Mouse (Mus musculus) liver, postnatal 0 days (tissue): ENCODE measurements at regions not wholly inside any gene's neighbourhood (a gene's known extent, or its start where the extent isn't known, plus 50 kb on each side); places are given as distances from the start of the nearest gene placed in this dataset.

Source experiments
- ATAC-seq: fragments of 200-750 bp; cut with Nextera tagmentation; 2 replicates; pipeline ENCODE4 v1.8.0; 2017; ENCODE audit warnings: mild to moderate bottlenecking, moderate library complexity
- DNase-seq: peaks from one replicate; pipeline ENCODE4 v3.0.0-alpha.2; 2016
- H3K27ac ChIP-seq: fragments of 300-500 bp; sonication (generic); 2 replicates; pipeline ENCODE4 v1.5.1; 2014; ENCODE audit warnings: antibody characterized with exemption, moderate library complexity, mild to moderate bottlenecking, low read depth
- H3K27me3 ChIP-seq: fragments of 300-500 bp; sonication (generic); 2 replicates; pipeline ENCODE4 v1.6.1; 2014; ENCODE audit warnings: low read length, control low read depth, mixed read lengths; ENCODE audit not compliant: insufficient read depth
- H3K36me3 ChIP-seq: fragments of 300-500 bp; sonication (generic); replicated peaks from 2 replicates; pipeline ENCODE4 v1.6.1; 2014; ENCODE audit warnings: mild to moderate bottlenecking, control low read depth, low read length, moderate library complexity, mixed read lengths; ENCODE audit not compliant: insufficient read depth
- H3K4me1 ChIP-seq: fragments of 300-500 bp; sonication (generic); 2 replicates; pipeline ENCODE4 v1.6.1; 2014; ENCODE audit warnings: antibody characterized with exemption, mild to moderate bottlenecking, control low read depth; ENCODE audit not compliant: insufficient read depth
- H3K4me2 ChIP-seq: fragments of 300-500 bp; sonication (generic); 2 replicates; pipeline ENCODE4 v1.6.1; 2014; ENCODE audit warnings: low read depth, mild to moderate bottlenecking, low read length, moderate library complexity, mixed read lengths
- H3K4me3 ChIP-seq: fragments of 300-500 bp; sonication (generic); 2 replicates; pipeline ENCODE4 v1.5.1; 2014; ENCODE audit warnings: low read depth, low read length
- H3K9ac ChIP-seq: fragments of 300-500 bp; sonication (generic); replicated peaks from 2 replicates; pipeline ENCODE4 v1.6.1; 2014; ENCODE audit warnings: mild to moderate bottlenecking, moderate library complexity
- H3K9me3 ChIP-seq: fragments of 300-500 bp; sonication (generic); 2 replicates; pipeline ENCODE4 v1.6.1; 2016; ENCODE audit warnings: mild to moderate bottlenecking, control low read depth, low read length, mixed read lengths
- CTCF ChIP-seq: sonication (generic); IDR thresholded peaks from 2 replicates; pipeline ENCODE4 v1.5.1; 2016; ENCODE audit warnings: antibody characterized with exemption, low read depth
- EP300 ChIP-seq: IDR thresholded peaks from 2 replicates; pipeline ENCODE4 v1.6.1; 2016; ENCODE audit warnings: antibody characterized with exemption, low read depth, mild to moderate bottlenecking
- WGBS: fragments of 180-500 bp; shearing (Covaris S2); extraction: QIAGEN DNeasy Blood & Tissue Kit; methylation state at CpG from one replicate; pipeline ENCODE4 v1.1.7; 2014; ENCODE audit not compliant: insufficient replicate concordance; 5-methylcytosine and 5-hydroxymethylcytosine counted together

DNA sequence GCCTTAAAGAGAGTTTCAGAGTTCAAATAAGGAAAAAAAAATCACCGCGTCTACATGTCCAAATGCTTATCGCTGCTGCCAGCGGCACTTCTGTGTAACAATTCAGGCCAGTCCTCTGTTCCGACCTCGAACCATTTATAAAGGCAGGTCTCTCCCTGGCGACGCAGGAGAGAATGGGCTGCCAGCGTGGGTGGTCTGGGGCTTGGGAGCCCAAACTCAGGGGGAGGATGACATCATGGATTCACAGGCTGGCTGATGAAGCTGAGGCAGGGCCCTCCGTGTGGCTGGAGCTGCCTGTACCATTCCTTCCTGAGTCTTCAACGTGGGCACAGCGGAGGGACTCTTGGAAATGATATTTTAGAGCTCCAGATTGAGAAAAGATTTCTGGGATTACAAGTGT is 92.2 kb downstream of the Gas1 start:
- Histone ChIP-seq H3K4me3 (no peak overlapping the region), H3K4me1 (no peaks in the 10 kb centered on the region; the same call in 1 of the 2 replicates), H3K27ac (no peak overlapping the region), H3K27me3 (no peaks in the 10 kb centered on the region), H3K36me3 (no peaks in the 10 kb centered on the region), H3K4me2 (no peak overlapping the region), H3K9me3 (no peaks in the 10 kb centered on the region), H3K9ac (no peak overlapping the region)
- no peak for DNase-seq
- TF ChIP-seq CTCF (no peak), EP300 (no peak)
- ATAC-seq = no peak
- WGBS = 65% methylated on average over 12 of the region's 12 CpGs

DNA sequence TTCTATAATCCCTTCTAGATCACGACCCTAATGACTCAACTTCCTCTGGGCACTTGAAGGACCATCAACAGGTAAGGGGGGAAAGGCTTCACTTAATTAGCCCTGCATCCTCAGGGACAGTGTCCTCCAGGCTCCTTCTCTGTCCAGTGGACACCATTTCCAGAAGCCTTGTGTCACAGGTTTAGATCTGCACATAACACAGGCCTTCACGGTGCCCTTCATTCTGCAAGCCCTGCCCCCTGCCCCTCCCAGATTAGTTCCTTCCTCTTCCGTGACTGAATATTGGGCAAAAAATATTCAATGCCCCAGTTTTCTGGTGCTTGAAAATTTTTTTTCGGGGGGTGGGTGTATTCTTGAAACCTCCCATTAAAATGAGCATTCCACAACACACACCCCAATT is 92.9 kb downstream of the Gas1 start:
- Histone ChIP-seq H3K4me2 (no peak overlapping the region), H3K9me3 (no peaks in the 10 kb centered on the region), H3K36me3 (no peaks in the 10 kb centered on the region), H3K9ac (no peak overlapping the region), H3K27ac (no peak overlapping the region), H3K27me3 (no peaks in the 10 kb centered on the region), H3K4me3 (no peak overlapping the region), H3K4me1 (no peaks in the 10 kb centered on the region; the same call in 1 of the 2 replicates)
- DNase-seq (no peak), ATAC-seq (no peak)
- 47% methylated on average over 4 of the region's 4 CpGs for WGBS
- TF ChIP-seq EP300 (no peak), CTCF (no peak)

DNA sequence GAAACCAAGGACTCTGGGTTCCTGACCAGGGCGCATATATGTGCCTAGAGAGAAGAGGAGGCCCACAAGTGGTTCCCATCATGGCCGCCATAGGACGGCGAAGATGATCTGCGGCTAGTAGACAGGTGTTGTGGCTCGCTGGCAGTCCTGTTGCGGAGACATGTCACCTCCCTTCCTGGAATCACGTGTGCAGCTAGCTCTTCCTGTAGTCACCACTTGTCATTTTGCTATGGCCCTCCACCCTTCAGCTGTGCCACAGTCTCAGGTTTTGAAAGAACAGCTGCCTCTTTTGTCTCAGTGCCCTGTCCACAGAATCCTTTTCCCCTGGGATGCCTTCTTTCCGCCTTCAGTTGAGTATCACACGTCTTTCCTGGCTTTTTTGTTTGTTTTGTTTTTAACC is 97.1 kb downstream of the Gas1 start:
- Histone ChIP-seq H3K27ac (no peak overlapping the region), H3K36me3 (no peaks in the 10 kb centered on the region), H3K27me3 (no peaks in the 10 kb centered on the region), H3K9ac (no peak overlapping the region), H3K4me2 (no peak overlapping the region), H3K9me3 (no peaks in the 10 kb centered on the region), H3K4me3 (no peak overlapping the region), H3K4me1 (no peaks in the 10 kb centered on the region; the same call in 1 of the 2 replicates)
- no peak for DNase-seq
- 78% methylated on average over 10 of the region's 10 CpGs for WGBS
- TF ChIP-seq EP300 (no peak), CTCF (no peak)
- ATAC-seq = no peak

DNA sequence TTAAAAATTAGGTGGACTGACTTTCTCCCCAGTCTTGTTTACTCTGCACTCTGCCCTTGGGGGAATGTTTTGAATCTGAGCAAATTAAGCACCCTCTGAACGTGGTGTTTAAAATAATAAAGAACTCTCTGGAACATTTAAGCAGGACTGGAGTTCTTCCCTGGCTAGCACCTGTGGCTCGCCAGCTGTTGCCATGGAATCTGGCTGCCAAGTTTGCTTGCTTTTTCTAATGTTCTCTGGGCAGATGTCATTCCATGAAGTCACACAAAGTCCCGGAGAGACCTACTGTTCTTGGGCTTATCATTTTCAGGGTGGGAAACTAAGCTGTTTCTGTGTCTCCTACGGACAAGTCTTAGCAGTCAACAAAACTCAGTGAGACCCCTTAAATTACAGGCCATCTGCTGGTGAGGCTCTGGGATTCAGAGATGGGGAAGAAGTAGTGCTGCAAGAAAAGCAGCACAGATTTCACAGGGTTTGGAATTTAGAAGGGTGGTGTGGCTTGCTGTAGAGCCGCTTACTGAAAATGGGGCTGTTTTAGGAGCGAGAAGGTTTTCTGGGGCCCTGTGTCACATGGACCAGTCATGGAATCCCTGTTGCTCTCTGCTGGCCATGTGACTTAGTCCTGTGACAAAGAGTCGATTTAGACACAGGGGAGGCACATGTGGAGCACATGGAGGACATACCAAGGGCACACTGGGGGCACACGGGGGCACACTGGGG is 98.7 kb downstream of the Gas1 start:
- Histone ChIP-seq H3K4me1 (no peaks in the 10 kb centered on the region), H3K4me2 (no peak overlapping the region), H3K9me3 (no peaks in the 10 kb centered on the region), H3K27me3 (no peaks in the 10 kb centered on the region), H3K36me3 (no peaks in the 10 kb centered on the region), H3K4me3 (no peak overlapping the region), H3K27ac (no peak overlapping the region), H3K9ac (no peak overlapping the region)
- DNase-seq = no peak
- TF ChIP-seq EP300 (no peak), CTCF (no peak)
- 71% methylated on average over 8 of the region's 8 CpGs for WGBS
- ATAC-seq = no peak

DNA sequence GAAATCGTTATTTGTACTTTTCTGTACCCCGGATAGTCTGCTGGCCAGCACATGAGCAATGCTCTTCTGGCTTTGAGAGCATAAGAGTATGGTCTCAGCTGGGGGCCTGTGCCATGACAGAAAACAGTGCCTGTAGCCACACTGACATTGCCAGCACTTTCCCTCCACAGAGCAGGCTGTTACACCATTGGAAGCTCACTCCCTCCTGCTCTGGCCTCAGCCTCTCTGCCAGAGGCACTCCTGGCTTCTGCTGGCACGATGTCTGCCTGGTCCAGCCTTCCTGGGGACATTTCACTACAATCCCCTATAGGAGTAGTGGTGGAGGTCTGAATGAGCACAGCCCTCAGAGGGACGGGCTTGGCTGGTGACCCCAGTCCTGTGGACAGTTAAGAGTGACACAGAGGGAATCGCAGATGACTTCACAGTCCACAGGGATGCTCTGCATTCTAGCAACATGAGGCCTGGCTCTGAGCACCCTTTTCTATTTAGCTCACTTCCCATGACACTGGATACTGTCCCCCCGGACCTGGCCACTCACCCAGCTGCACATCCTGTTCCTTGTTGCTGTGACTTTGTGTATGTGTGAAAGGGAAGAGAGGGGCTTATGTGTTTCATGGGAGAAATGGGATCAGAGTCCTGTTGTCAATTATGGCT is 100.9 kb downstream of the Gas1 start:
- H3K9ac ChIP-seq = no peak overlapping the region
- no peaks in the 10 kb centered on the region for H3K9me3 ChIP-seq
- no peaks in the 10 kb centered on the region for H3K4me1 ChIP-seq
- H3K36me3 ChIP-seq = no peaks in the 10 kb centered on the region
- WGBS = 68% methylated on average over 6 of the region's 6 CpGs
- no peak for ATAC-seq
- TF ChIP-seq EP300 = no peak
- no peak for TF ChIP-seq CTCF
- no peak for DNase-seq
- no peak overlapping the region for H3K4me3 ChIP-seq
- H3K4me2 ChIP-seq = no peak overlapping the region
- H3K27ac ChIP-seq = no peak overlapping the region
- no peaks in the 10 kb centered on the region for H3K27me3 ChIP-seq

DNA sequence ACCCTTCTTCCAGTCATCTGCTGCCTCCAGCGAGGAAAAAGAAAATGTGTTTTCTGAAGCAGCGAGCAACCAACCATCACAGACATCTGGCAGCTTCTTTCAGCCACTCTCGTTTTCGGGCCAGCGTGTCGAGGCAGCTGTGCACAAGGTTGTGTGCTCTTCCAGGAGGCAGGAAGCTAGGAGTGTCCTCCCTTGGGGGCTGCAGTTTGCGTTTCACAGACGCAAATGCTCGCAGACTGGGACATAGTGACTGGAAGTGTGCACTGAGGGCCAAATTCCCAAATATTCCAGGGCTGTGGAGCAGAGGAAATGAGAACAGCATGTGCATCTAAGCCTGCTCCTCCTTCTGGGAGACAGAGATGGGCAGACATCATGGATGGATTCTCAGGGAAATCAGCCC is 105.6 kb downstream of the Gas1 start:
- H3K4me2 ChIP-seq = no peak overlapping the region
- ATAC-seq = no peak
- no peaks in the 10 kb centered on the region for H3K27me3 ChIP-seq
- no peak for DNase-seq
- H3K9me3 ChIP-seq = no peaks in the 10 kb centered on the region
- H3K9ac ChIP-seq = no peak overlapping the region
- H3K27ac ChIP-seq = no peak overlapping the region
- no peaks in the 10 kb centered on the region for H3K4me1 ChIP-seq
- H3K4me3 ChIP-seq = no peak overlapping the region
- TF ChIP-seq EP300 (no peak), CTCF (no peak)
- 62% methylated on average over 9 of the region's 9 CpGs for WGBS
- H3K36me3 ChIP-seq = no peaks in the 10 kb centered on the region
